Mouse (Mus musculus): ENCODE results near the gene Pdpk1. TPM values are rescaled to one million over a fixed set of nuclear protein-coding genes. Genes with fewer than 3 reads are reported as not detected.

The Pdpk1 gene
- polyA plus RNA-seq, 1 experiment, result 3.7 TPM

DNA sequence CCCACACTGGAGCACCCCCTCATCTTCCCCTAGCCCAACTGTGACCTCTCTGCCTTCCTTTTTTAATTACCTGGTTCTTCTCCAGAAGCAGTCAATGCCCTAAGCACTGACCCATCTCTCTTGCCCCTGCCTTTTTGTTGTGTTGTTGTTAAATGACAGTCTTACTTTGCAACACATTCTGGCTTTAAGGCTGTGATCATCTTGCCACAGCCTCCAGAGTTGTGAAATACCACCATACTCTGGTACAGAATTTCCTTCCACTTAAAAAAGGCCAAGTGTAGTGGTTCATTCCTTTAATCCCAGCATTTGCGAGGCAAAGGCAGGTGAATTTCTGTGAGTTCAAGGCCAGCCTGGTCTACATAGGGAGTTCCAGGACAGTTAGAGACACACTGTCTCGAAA lies 40.2 kb upstream of the Pdpk1 start:
- TF ChIP-seq GATA1 (IDR thresholded peaks at IDR 0.05; ENCODE audit: low read length) (no peak), TAL1 (IDR thresholded peaks at IDR 0.05; ENCODE audit: low read length) (no peak)
- H3K27me3 ChIP-seq (ENCODE audit: control insufficient read depth), result no peaks in the 10 kb centered on the region
- H3K36me3 ChIP-seq (ENCODE audit: control insufficient read depth), result peaks cover 90% of the 10 kb centered on the region
- H3K4me1 ChIP-seq (ENCODE audit: control insufficient read depth), result peaks cover 58% of the 10 kb centered on the region
- no peaks in the 10 kb centered on the region for H3K9me3 ChIP-seq (ENCODE audit: control insufficient read depth, low read length)
- no peak overlapping the region for H3K4me3 ChIP-seq (replicated peaks)

DNA sequence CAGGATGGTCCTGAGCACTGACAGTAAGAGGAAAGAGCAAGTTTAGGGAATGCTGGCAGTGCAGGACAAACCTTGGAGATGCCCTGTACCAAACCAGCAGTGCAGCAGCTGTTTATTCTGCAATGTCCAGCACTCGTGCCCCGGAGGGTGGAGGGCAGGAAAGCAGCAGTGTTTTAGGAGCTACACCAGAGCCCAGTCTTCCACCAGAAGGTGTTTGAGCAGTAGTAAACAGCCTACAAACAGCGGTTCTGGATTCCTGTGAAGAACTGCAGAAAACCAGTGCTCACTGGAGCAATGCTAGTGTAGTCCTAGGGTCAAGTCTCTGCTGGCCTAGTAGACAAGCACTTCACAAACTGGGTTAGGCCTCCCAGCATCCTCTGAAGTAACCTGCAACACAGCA lies 23.5 kb upstream of the Pdpk1 start:
- peaks cover 43% of the 10 kb centered on the region for H3K36me3 ChIP-seq (ENCODE audit: control insufficient read depth)
- H3K9me3 ChIP-seq (ENCODE audit: control insufficient read depth, low read length), result no peaks in the 10 kb centered on the region
- TF ChIP-seq TAL1 (IDR thresholded peaks at IDR 0.05; ENCODE audit: low read length), result no peak
- TF ChIP-seq GATA1 (IDR thresholded peaks at IDR 0.05; ENCODE audit: low read length), result no peak

DNA sequence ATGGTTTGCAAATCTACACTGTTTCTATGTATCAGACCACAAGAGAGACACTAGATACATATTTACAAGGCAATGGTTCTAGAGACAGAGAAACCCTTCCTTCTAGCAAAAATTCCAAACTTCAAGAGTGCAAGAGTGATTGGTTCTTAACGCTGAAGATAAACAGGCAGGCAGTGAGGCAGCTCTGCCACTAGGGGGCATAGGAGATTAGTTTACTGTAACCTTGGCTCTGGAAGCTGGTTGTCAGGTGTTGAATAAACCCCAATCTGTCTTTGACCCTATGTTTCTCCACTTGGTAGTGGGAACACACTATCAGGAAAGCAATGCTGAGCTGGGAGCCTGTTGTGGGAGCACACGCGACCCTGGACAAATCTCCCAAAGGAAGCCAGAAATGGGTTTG lies 22.7 kb upstream of the Pdpk1 start:
- TF ChIP-seq GATA1 (IDR thresholded peaks at IDR 0.05; ENCODE audit: low read length), result no peak
- no peak for TF ChIP-seq TAL1 (IDR thresholded peaks at IDR 0.05; ENCODE audit: low read length)
- H3K27me3 ChIP-seq (ENCODE audit: control insufficient read depth), result no peaks in the 10 kb centered on the region
- H3K36me3 ChIP-seq (ENCODE audit: control insufficient read depth), result peaks cover 39% of the 10 kb centered on the region
- H3K4me3 ChIP-seq (replicated peaks), result no peak overlapping the region
- peaks cover 61% of the 10 kb centered on the region for H3K4me1 ChIP-seq (ENCODE audit: control insufficient read depth)
- H3K9me3 ChIP-seq (ENCODE audit: control insufficient read depth, low read length), result no peaks in the 10 kb centered on the region

More for the DNA sequence above, 23.5 kb upstream of the Pdpk1 start:
- Histone ChIP-seq H3K27me3 (ENCODE audit: control insufficient read depth) (no peaks in the 10 kb centered on the region), H3K4me1 (ENCODE audit: control insufficient read depth) (peaks cover 62% of the 10 kb centered on the region), H3K4me3 (replicated peaks) (no peak overlapping the region)

DNA sequence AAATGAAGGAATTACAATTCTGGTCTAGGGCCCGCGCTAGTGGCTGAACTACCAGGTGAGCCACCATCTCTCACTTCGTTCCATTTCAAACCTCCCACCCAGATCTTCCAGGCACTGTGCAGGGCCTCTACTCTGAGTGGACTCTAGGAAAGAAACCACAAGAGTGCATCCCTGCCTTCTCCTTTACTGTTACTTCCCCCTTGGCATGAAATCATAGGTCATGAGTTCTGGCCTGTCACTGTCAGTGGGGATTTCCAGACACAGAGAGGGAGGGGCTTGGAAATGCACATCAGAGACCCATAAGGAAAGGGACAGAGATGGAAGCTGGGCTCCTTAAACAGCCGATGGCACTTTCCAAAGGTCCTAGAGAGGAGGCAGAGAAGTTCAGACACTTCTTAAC lies 21.0 kb upstream of the Pdpk1 start:
- Histone ChIP-seq H3K9me3 (ENCODE audit: control insufficient read depth, low read length) (no peaks in the 10 kb centered on the region), H3K4me3 (replicated peaks) (no peak overlapping the region), H3K27me3 (ENCODE audit: control insufficient read depth) (no peaks in the 10 kb centered on the region), H3K36me3 (ENCODE audit: control insufficient read depth) (peaks cover 42% of the 10 kb centered on the region), H3K4me1 (ENCODE audit: control insufficient read depth) (peaks cover 72% of the 10 kb centered on the region)
- TF ChIP-seq TAL1 (IDR thresholded peaks at IDR 0.05; ENCODE audit: low read length), result no peak
- TF ChIP-seq GATA1 (IDR thresholded peaks at IDR 0.05; ENCODE audit: low read length), result no peak

DNA sequence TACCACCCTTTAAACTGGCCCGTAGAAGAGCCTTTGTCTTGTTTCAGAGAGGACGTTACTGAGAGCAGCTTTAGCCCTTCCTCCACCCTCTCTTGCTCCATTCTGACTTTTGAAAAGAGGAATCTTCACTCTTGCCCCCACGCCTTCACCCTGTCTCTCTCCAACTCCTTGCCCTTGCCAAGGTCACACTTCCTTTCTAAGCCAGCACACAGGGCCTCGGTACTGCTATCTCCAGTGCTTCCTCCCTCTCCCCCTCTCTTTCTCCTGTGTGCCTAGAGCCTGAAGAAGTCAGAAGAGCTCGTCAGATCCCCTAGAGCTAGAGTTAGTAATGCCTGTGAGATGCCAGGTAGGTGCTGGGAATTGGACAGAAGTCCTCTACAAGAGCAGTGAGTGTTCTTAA lies 20.0 kb upstream of the Pdpk1 start:
- H3K4me3 ChIP-seq (replicated peaks), result peak overlapping the region; percentile 72
- no peaks in the 10 kb centered on the region for H3K9me3 ChIP-seq (ENCODE audit: control insufficient read depth, low read length)
- TF ChIP-seq TAL1 (IDR thresholded peaks at IDR 0.05; ENCODE audit: low read length) (no peak), GATA1 (IDR thresholded peaks at IDR 0.05; ENCODE audit: low read length) (no peak)
- peaks cover 70% of the 10 kb centered on the region for H3K4me1 ChIP-seq (ENCODE audit: control insufficient read depth)
- no peaks in the 10 kb centered on the region for H3K27me3 ChIP-seq (ENCODE audit: control insufficient read depth)
- H3K36me3 ChIP-seq (ENCODE audit: control insufficient read depth), result peaks cover 43% of the 10 kb centered on the region

DNA sequence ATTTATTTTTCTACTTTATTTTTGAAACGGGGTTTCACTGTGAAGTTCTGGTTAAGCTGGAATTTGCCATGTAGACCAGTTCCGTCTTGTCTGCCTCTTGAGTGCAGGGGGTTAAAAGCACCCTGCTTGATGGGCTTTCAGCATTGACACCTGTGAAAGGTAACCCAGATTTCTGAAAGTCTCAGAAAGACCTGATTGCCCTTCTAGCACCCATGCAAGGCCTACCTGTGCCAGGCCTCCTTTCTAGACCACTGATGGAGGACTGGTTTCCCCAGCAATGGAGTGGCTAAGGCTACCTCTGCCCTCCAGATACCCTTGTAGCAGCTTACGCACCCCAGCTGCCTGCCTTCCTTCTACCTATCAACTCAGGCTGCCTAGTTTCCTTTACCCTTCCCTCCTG lies 19.4 kb upstream of the Pdpk1 start:
- peak overlapping the region; percentile 72 for H3K4me3 ChIP-seq (replicated peaks)
- peaks cover 45% of the 10 kb centered on the region for H3K36me3 ChIP-seq (ENCODE audit: control insufficient read depth)
- no peak for TF ChIP-seq GATA1 (IDR thresholded peaks at IDR 0.05; ENCODE audit: low read length)
- TF ChIP-seq TAL1 (IDR thresholded peaks at IDR 0.05; ENCODE audit: low read length), result no peak
- H3K9me3 ChIP-seq (ENCODE audit: control insufficient read depth, low read length), result no peaks in the 10 kb centered on the region
- H3K27me3 ChIP-seq (ENCODE audit: control insufficient read depth), result no peaks in the 10 kb centered on the region
- H3K4me1 ChIP-seq (ENCODE audit: control insufficient read depth), result peaks cover 75% of the 10 kb centered on the region

GRCm38 (mm10) chr17:24169317-24170065 lies 18.8 kb upstream of the Pdpk1 start, which contains the start of gene Atp6v0c:
Gene Atp6v0c (minus strand): TSS chr17:24169702.
- no peaks in the 10 kb centered on the region for H3K27me3 ChIP-seq (ENCODE audit: control insufficient read depth)
- no peak for TF ChIP-seq GATA1 (IDR thresholded peaks at IDR 0.05; ENCODE audit: low read length)
- no peak for TF ChIP-seq TAL1 (IDR thresholded peaks at IDR 0.05; ENCODE audit: low read length)
- H3K9me3 ChIP-seq (ENCODE audit: control insufficient read depth, low read length), result no peaks in the 10 kb centered on the region
- H3K36me3 ChIP-seq (ENCODE audit: control insufficient read depth), result peaks cover 45% of the 10 kb centered on the region
- H3K4me1 ChIP-seq (ENCODE audit: control insufficient read depth), result peaks cover 74% of the 10 kb centered on the region
- H3K4me3 ChIP-seq (replicated peaks), result peak within 1 kb of the TSS; percentile 72

GRCm38 (mm10) chr17:24168590-24169277 lies 18.0 kb upstream of the Pdpk1 start:
- TF ChIP-seq GATA1 (IDR thresholded peaks at IDR 0.05; ENCODE audit: low read length) (no peak), TAL1 (IDR thresholded peaks at IDR 0.05; ENCODE audit: low read length) (no peak)
- Histone ChIP-seq H3K36me3 (ENCODE audit: control insufficient read depth) (peaks cover 42% of the 10 kb centered on the region), H3K4me1 (ENCODE audit: control insufficient read depth) (peaks cover 68% of the 10 kb centered on the region), H3K9me3 (ENCODE audit: control insufficient read depth, low read length) (no peaks in the 10 kb centered on the region), H3K4me3 (replicated peaks) (peak overlapping the region; percentile 72), H3K27me3 (ENCODE audit: control insufficient read depth) (no peaks in the 10 kb centered on the region)

DNA sequence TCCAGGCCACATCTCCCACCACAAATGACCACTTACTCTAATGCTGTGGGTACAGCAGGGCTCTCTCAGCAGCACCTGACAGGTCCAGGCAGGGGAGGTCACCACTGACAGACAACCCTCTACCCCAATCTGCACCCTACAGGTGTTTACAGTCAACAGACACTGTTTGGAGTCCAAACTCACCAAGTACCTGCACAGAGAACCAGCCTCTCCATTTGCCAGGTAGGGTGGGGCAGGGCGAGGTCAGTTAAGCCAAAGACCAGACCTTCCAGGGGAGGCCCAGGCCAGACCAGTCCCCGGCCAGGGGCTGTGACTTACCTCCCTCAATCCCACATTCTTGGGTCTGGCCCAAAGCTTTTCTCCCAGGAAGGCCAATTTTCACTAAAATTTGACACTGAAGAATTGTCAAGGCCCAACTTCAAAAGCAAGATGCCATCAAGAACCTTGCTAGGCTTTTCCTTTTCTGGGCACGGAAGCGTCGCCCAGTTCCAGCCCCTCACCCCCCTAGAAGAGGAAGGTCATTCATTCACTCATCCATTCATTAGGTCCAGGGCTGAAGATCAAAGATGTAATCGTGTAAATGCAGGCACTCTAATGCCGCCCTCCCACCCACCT lies 17.3 kb upstream of the Pdpk1 start:
- H3K4me3 ChIP-seq (replicated peaks), result peak overlapping the region; percentile 72
- no peaks in the 10 kb centered on the region for H3K27me3 ChIP-seq (ENCODE audit: control insufficient read depth)
- peaks cover 42% of the 10 kb centered on the region for H3K36me3 ChIP-seq (ENCODE audit: control insufficient read depth)
- peaks cover 68% of the 10 kb centered on the region for H3K4me1 ChIP-seq (ENCODE audit: control insufficient read depth)
- H3K9me3 ChIP-seq (ENCODE audit: control insufficient read depth, low read length), result no peaks in the 10 kb centered on the region
- no peak for TF ChIP-seq GATA1 (IDR thresholded peaks at IDR 0.05; ENCODE audit: low read length)
- no peak for TF ChIP-seq TAL1 (IDR thresholded peaks at IDR 0.05; ENCODE audit: low read length)

Data from erythroblast, embryonic 14.5 days (primary cell).